Mouse (Mus musculus): ENCODE data around the gene Bad.
"Not testable (repeated sequence)": the region's sequence is repeated elsewhere in the genome, so short reads cannot be mapped to it uniquely, and the experiment has no call there.

Gene Bad

GRCm38 (mm10) chr19:6941372-6942248, at the start of gene Bad:
Bad (plus strand) TSS chr19:6941861.
- DNase-seq (ENCODE audit: low read depth, low spot score): peak; percentile 93

GRCm38 (mm10) chr19:6892512-6892911, 49.1 kb upstream of the Bad start:
- no peak for DNase-seq (ENCODE audit: low read depth, low spot score)

GRCm38 (mm10) chr19:6893731-6894451, 47.8 kb upstream of the Bad start:
- DNase-seq (ENCODE audit: low read depth, low spot score): no peak

- not testable (repeated sequence) for DNase-seq (ENCODE audit: low read depth, low spot score)
Observed at GRCm38 (mm10) chr19:6895608-6896305, 45.9 kb upstream of the Bad start.

GRCm38 (mm10) chr19:6899641-6900040, 42.0 kb upstream of the Bad start:
- DNase-seq (ENCODE audit: low read depth, low spot score): no peak

GRCm38 (mm10) chr19:6903031-6903430, 38.6 kb upstream of the Bad start:
- no peak for DNase-seq (ENCODE audit: low read depth, low spot score)

GRCm38 (mm10) chr19:6904846-6905245, 36.8 kb upstream of the Bad start:
- DNase-seq (ENCODE audit: low read depth, low spot score): no peak

GRCm38 (mm10) chr19:6905498-6906159, 36.0 kb upstream of the Bad start:
- DNase-seq (ENCODE audit: low read depth, low spot score): no peak

- no peak for DNase-seq (ENCODE audit: low read depth, low spot score)
Observed at GRCm38 (mm10) chr19:6906199-6906598, 35.5 kb upstream of the Bad start.

- no peak for DNase-seq (ENCODE audit: low read depth, low spot score)
Observed at GRCm38 (mm10) chr19:6907094-6907493, 34.6 kb upstream of the Bad start.

GRCm38 (mm10) chr19:6907811-6908540, 33.7 kb upstream of the Bad start:
- DNase-seq (ENCODE audit: low read depth, low spot score): no peak

GRCm38 (mm10) chr19:6909021-6909420, 32.6 kb upstream of the Bad start:
- no peak for DNase-seq (ENCODE audit: low read depth, low spot score)

GRCm38 (mm10) chr19:6909507-6910289, 32.0 kb upstream of the Bad start, which contains the start of the genes Trmt112 and Prdx5:
Trmt112 (plus strand) TSS chr19:6909698.
Prdx5 (minus strand) TSS chr19:6910106.
- DNase-seq (ENCODE audit: low read depth, low spot score): peak; percentile 94

- not testable (repeated sequence) for DNase-seq (ENCODE audit: low read depth, low spot score)
Observed at GRCm38 (mm10) chr19:6910306-6910705, 31.4 kb upstream of the Bad start.

GRCm38 (mm10) chr19:6911101-6912074, 30.3 kb upstream of the Bad start:
- no peak for DNase-seq (ENCODE audit: low read depth, low spot score)

- DNase-seq (ENCODE audit: low read depth, low spot score): no peak
Observed at GRCm38 (mm10) chr19:6912205-6912970, 29.3 kb upstream of the Bad start.

- DNase-seq (ENCODE audit: low read depth, low spot score): no peak
Observed at GRCm38 (mm10) chr19:6913036-6913435, 28.6 kb upstream of the Bad start.

- no peak for DNase-seq (ENCODE audit: low read depth, low spot score)
Observed at GRCm38 (mm10) chr19:6913991-6914390, 27.7 kb upstream of the Bad start.
